Mouse (Mus musculus) bone marrow macrophage, adult 2 months (primary cell): ENCODE results near the gene Rel.

Experiments used
- CTCF ChIP-seq: IDR thresholded peaks from 2 replicates; pipeline ENCODE4 v1.5.1; 2012; ENCODE audit warnings: low read depth, mild to moderate bottlenecking, low read length, moderate library complexity
- POLR2A ChIP-seq: IDR thresholded peaks from 2 replicates; pipeline ENCODE4 v1.6.1; 2012; ENCODE audit warnings: mild to moderate bottlenecking, low read depth, low read length, borderline replicate concordance

DNA sequence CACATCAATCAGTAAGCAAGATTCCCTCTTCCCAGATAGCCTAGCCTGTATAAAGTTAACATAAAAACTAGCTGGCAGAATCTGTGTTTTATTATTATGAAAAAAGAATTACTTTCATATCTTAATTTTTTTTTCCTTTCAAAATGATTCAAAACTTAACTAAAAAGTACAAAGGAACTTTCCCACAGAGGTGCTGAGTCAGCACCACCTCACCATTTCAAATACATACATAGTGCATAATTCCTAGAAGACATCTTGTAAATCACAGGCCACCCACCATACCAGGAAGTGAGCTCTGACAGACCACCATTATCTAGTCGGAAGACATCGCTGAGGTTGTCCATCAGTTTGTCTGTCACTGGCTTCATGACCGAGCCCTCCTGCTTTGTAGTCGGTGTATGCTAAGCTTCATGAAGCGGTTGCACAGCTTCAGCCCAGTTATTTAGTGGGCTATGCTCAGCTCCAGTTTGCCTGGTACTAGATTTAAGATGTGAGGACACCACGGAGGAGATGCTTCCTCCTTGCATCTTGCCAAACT is 36.0 kb downstream of the Rel start:
- TF ChIP-seq CTCF (no peak), POLR2A (no peak)
